Comparison of ENCODE assay signal across 8 mouse cellular contexts in genomic region chr6:84093473-84093872, GRCm38 (mm10).
DNase-seq lines count a peak whose midpoint lies in the region; ATAC-seq and TF ChIP-seq lines count a peak whose summit lies in the region.

No protein-coding gene starts in this region.

- ATAC-seq in liver, embryonic 14.5 days (ENCODE audit: insufficient read depth): no peak
- no peak for ATAC-seq in liver, embryonic 12.5 days
- peak; percentile 76 for ATAC-seq in midbrain, embryonic 15.5 days (replicated peaks)

- no peak overlapping the region for H3K4me2 ChIP-seq in liver, embryonic 14.5 days (ENCODE audit: low read depth)
- no peak overlapping the region for H3K4me2 ChIP-seq in liver, embryonic 12.5 days
- H3K4me2 ChIP-seq in midbrain, embryonic 15.5 days: no peak overlapping the region

- no peak for TF ChIP-seq EP300 in liver, embryonic 14.5 days (IDR thresholded peaks at IDR 0.05; ENCODE audit: low read depth)

- 23% methylated on average over 4 of the region's 4 CpGs for WGBS in liver, embryonic 14.5 days (ENCODE audit: insufficient replicate concordance)
- 22% methylated on average over 4 of the region's 4 CpGs for WGBS in liver, embryonic 12.5 days (ENCODE audit: insufficient replicate concordance)
- WGBS in large intestine, adult 2 months: 20% methylated on average over 4 of the region's 4 CpGs
- 27% methylated on average over 4 of the region's 4 CpGs for whole genome bisulfite sequencing in midbrain, embryonic 15.5 days

- no peak overlapping the region for H3K4me3 ChIP-seq in liver, embryonic 14.5 days (ENCODE audit: insufficient read depth in 1 of 2, low read depth in 2 of 2, low read length in 2 of 2)
- no peak overlapping the region for H3K4me3 ChIP-seq in liver, embryonic 12.5 days
- H3K4me3 ChIP-seq in midbrain, embryonic 15.5 days: no peak overlapping the region

- no peak overlapping the region for H3K27ac ChIP-seq in liver, embryonic 14.5 days
- no peak overlapping the region for H3K27ac ChIP-seq in liver, embryonic 12.5 days
- no peak overlapping the region for H3K27ac ChIP-seq in midbrain, embryonic 15.5 days

- no peak for TF ChIP-seq POLR2A in brain, embryonic 14.5 days (IDR thresholded peaks at IDR 0.05; ENCODE audit: borderline replicate concordance, extremely low read depth, insufficient read depth, insufficient read length, poor library complexity, severe bottlenecking)

- H3K9ac ChIP-seq in liver, embryonic 14.5 days (replicated peaks): no peak overlapping the region
- H3K9ac ChIP-seq in liver, embryonic 12.5 days: no peak overlapping the region
- H3K9ac ChIP-seq in midbrain, embryonic 15.5 days: no peak overlapping the region

- no peaks in the 10 kb centered on the region for H3K36me3 ChIP-seq in liver, embryonic 14.5 days (replicated peaks; ENCODE audit: control insufficient read depth, insufficient read depth, low read depth)
- no peaks in the 10 kb centered on the region for H3K36me3 ChIP-seq in liver, embryonic 12.5 days
- H3K36me3 ChIP-seq in midbrain, embryonic 15.5 days (replicated peaks): no peaks in the 10 kb centered on the region

- no peak for DNase-seq in liver, embryonic 14.5 days (ENCODE audit: low read depth in 3 of 3, low spot score in 3 of 3)
- peak; percentile 87 for DNase-seq in brain, embryonic 14.5 days (ENCODE audit: low read depth)
- DNase-seq in fibroblast of lung, adult 2 months (ENCODE audit: low read depth): peak; percentile 32
- DNase-seq in large intestine, adult 2 months (ENCODE audit: low read depth, low spot score): peak; percentile 13
- peak; percentile 32 to 37 for DNase-seq in thymus, postnatal 36 days
- no peak for DNase-seq in gastrocnemius, adult 8-10 months (ENCODE audit: low spot score in 2 of 2)

- TF ChIP-seq CTCF in liver, embryonic 14.5 days (IDR thresholded peaks at IDR 0.05; ENCODE audit: low read depth): peak; percentile 64
- peak; percentile 85 for TF ChIP-seq CTCF in brain, embryonic 14.5 days (IDR thresholded peaks at IDR 0.05; ENCODE audit: borderline replicate concordance, extremely low read depth, insufficient read depth, insufficient read length)

- H3K9me3 ChIP-seq in liver, embryonic 14.5 days (ENCODE audit: control insufficient read depth, low read length): no peaks in the 10 kb centered on the region
- H3K9me3 ChIP-seq in liver, embryonic 12.5 days (replicated peaks): no peaks in the 10 kb centered on the region
- H3K9me3 ChIP-seq in midbrain, embryonic 15.5 days: no peaks in the 10 kb centered on the region

- H3K27me3 ChIP-seq in liver, embryonic 14.5 days (ENCODE audit: control insufficient read depth, insufficient read depth, low read length): no peaks in the 10 kb centered on the region
- H3K27me3 ChIP-seq in liver, embryonic 12.5 days (replicated peaks): no peaks in the 10 kb centered on the region
- no peaks in the 10 kb centered on the region for H3K27me3 ChIP-seq in midbrain, embryonic 15.5 days (replicated peaks)

- H3K4me1 ChIP-seq in liver, embryonic 14.5 days (replicated peaks; ENCODE audit: control insufficient read depth in 2 of 2, insufficient read depth in 2 of 2, low read length in 1 of 2): no peaks in the 10 kb centered on the region
- H3K4me1 ChIP-seq in liver, embryonic 12.5 days: no peaks in the 10 kb centered on the region
- H3K4me1 ChIP-seq in midbrain, embryonic 15.5 days: no peaks in the 10 kb centered on the region

Comparison
In these comparisons a context has a peak if more than half of its experiments do, and no peak if none do; other contexts are left out.
1. DNase-seq: peak in brain, embryonic 14.5 days (single experiment), fibroblast of lung, adult 2 months (single experiment), large intestine, adult 2 months (single experiment) and thymus, postnatal 36 days (2 of 2); none in liver, embryonic 14.5 days (0 of 3) and gastrocnemius, adult 8-10 months (0 of 2).